Mouse (Mus musculus) kidney, postnatal 4 days (tissue): Measurements from ENCODE around the gene Ppil3.

Experiments
- DNase-seq, 2 experiments: peaks; one replicate each; pipeline ENCODE4 v3.0.0; 2021; ENCODE audit warnings: mixed read lengths in 2 of 2

Ppil3 gene

GRCm38 (mm10) chr1:58408141-58408540, 37.1 kb downstream of the Ppil3 start:
- no peak for DNase-seq

DNA sequence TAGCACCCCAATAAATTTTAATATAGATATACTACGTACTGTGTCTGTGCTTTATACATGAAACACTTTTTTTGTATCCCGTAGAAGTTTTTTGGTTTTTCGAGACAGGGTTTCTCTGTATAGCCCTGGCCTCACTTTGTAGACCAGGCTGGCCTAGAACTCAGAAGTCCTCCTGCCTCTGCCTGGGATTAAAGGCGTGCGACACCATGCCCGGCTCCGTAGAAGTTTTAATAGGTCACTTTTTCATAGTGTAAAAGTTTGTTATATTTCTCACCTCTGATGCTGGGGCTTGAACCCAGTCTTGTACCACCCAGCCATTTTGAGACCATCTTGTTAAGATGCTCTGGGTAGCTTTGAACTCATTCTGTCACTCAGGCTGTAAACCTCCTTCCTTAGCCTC, 38.0 kb downstream of the Ppil3 start:
- no peak for DNase-seq

GRCm38 (mm10) chr1:58403745-58404144, 41.5 kb downstream of the Ppil3 start:
- DNase-seq: no peak

DNA sequence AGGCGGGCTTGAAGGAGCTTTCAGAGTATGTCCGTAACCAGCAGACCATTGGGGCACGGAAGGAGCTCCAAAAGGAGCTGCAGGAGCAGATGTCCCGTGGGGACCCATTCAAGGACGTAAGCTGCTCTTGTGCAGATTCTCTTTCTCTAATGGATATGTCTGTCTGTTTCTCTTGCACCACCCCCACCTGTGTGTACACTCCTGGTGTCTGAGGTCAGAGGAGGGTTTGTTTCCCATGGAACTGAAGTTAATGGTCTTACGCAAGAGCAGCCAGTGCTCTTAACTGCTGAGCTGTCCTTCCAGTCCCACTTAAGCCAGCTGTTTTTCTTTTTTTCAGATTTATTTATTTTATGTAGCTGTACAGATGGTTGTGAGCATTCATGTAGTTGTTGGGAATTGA, 43.9 kb downstream of the Ppil3 start:
- DNase-seq: no peak

DNA sequence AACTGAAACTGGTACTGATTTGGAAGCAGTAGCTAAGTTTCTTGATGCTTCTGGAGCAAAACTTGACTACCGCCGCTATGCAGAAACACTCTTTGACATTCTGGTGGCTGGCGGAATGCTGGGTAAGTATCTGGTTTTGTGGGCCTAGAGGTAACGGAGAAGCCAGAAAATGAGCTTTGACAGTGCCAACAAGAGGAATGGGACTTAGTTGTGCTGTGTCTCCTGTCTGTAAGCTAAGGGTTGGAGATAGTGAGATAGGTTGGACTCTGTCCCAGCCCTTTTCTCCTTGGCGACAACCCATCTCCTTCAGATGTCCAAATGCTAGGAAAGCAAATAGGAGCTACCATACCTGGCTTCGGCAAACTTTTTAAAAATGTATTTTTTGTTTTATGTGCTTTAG, 47.6 kb downstream of the Ppil3 start:
- DNase-seq: no peak

DNA sequence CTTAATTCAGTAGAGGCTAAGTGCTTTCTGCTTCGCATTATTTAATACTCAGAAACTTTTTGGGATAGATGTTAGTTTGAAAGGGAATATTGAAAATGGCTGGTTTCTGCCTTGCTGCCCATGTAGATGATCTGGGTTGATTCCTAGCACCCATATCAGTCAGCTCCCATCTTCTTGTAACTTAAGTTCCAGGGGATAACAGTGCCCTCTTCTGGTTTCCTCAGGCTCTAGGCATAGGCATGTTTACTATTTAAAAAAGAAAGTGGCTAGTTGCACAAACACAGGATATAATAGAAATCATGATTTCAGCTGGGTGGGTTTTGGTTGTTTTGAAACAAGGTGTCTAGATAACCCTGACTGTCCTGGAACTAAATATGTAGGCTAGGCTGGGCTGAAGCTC, 49.1 kb downstream of the Ppil3 start:
- no peak for DNase-seq

- no peak for DNase-seq
Observed at GRCm38 (mm10) chr1:58395341-58395740, 49.9 kb downstream of the Ppil3 start.

DNA sequence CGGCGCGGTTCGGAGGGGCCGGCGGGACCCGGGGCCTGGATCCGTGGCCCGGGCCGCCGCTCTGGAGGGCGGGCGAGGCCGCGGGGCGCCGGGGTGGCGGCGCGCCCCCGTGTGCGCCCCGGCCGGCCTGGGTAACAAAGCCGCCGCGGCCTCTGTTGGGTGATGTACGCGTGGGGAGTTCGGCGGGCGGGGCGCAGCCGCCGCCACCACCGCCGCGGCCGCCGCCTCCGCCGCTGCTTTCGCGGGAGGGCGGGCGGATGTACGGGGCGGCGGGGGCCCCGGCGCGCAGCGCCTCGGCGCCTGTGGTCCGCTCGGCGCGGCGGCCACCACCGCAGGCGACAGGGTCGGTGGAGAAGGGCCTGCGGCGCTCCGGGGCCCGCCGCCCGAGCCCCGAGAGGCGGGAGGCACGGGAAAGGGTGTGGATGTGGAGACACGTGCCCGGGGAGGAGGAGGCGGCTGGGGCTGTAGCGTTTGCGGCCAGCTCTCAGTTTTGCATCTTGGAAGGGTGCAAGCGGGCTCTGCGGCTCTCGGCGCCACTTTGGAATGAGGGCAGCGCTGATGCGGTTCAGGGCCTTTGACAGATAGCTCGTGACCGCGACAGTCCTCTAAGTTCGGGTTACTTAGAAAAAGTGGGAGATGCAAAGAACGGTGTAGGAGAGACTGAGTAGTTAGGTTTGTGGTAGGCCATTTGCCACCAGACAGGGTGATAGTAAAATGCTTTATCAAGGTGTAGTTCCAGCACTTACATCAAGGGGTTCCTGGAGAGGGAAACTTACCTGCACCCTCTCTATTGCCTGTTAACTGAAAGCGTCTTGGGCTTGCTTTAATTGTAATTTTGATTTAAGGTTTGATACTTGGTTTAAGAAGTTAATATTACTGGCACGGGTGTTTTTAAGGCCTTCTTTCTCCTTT, 51.7 kb downstream of the Ppil3 start:
- peak; percentile 68 to 78 for DNase-seq

- DNase-seq: peak; percentile 94 to 97
Observed at GRCm38 (mm10) chr1:58392652-58393283, 52.5 kb downstream of the Ppil3 start, which contains the start of gene Bzw1. Gene Bzw1 (plus strand): TSS chr1:58392898.

- no peak for DNase-seq
Observed at GRCm38 (mm10) chr1:58392268-58392651, 53.0 kb downstream of the Ppil3 start.

DNA sequence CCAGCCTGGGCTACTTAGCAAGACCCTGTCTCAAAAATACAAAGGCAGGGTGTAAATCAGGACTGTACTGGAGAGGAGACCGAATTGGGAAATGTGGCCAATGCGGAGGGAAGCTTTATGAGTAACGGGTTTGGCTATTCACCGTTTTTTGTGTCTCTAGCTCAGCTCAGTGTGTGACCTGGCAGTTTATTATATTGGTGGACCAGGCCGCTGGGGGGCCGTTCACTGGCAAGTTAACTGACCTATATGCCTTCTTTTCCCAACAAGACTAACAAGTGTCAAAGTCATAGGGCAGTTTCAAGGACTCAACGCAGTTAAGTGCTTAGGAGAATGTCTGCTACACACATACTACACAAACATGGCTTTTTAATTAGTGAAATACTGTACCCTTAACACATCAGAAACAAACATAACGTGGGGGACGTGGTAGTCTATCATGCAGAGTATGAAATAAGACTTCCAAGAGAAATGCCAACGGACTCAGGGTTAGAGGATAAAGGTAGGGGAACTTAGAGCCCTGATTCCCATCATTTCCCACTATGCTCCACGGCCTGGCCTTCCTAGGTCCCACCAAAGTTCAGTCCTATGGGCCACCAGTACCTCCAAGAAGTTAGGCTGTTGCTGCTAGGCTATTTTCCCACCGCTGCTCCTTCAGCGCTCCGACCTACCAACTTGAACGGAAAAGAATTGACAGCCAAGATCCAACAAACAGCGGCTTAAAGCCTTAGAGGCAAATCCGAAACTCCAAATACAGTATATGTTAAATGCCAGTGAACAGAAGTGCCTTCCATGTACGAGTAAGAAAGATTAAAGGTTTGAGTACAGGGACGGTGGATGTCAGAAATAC, 53.6 kb downstream of the Ppil3 start:
- DNase-seq: peak in 1 of 2 experiments; percentile 30

- peak in 1 of 2 experiments; percentile 16 for DNase-seq
Observed at GRCm38 (mm10) chr1:58382586-58383281, 62.6 kb downstream of the Ppil3 start.
